Mouse (Mus musculus): Measurements from ENCODE around the gene Dkkl1. TPM values are rescaled to one million over a fixed set of nuclear protein-coding genes. Genes with fewer than 3 reads are reported as not detected.

Gene Dkkl1
- polyA plus RNA-seq, 1 experiment from 2014 or later: 0.91 TPM

DNA sequence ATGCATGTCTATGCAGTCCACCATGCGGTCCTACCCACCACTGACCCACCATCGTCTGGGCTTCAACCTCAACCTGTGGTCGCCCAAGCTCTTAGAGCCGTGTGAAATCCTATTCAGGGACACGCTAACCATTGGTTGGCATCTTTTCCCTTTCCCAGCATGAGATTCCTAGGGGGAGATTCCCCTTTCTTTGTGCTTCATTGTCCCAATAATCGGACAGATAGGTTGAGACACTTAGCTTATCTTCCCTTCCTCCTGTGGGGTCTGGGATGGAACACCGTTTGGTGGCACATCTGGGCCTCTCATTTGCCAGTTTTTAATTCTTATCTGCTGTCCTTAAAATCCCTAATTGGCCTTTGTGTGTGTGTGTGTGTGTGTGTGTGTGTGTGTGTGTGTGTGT is 28.2 kb upstream of the Dkkl1 start:
- Histone ChIP-seq H3K36me3 (ENCODE audit: control insufficient read depth, insufficient read depth, low read length) (no peaks in the 10 kb centered on the region), H3K27ac (ENCODE audit: low read depth, low read length) (no peak overlapping the region), H3K27me3 (replicated peaks; ENCODE audit: control insufficient read depth, insufficient read depth, low read length) (0 out of 2 replicates have a peak, but pooled peaks cover 12% of the 10 kb centered on the region), H3K4me3 (ENCODE audit: low read depth, low read length) (no peak overlapping the region), H3K9ac (ENCODE audit: low read length) (no peak overlapping the region), H3K9me3 (replicated peaks; ENCODE audit: control insufficient read depth, low read length) (no peaks in the 10 kb centered on the region), H3K4me1 (ENCODE audit: control insufficient read depth, insufficient read depth, low read length) (peaks cover 9% of the 10 kb centered on the region), H3K4me2 (ENCODE audit: low read length) (no peak overlapping the region)
- DNase-seq (ENCODE audit: low spot score): no peak
- 64% methylated on average over 7 of the region's 7 CpGs for WGBS
- no peak for ATAC-seq

DNA sequence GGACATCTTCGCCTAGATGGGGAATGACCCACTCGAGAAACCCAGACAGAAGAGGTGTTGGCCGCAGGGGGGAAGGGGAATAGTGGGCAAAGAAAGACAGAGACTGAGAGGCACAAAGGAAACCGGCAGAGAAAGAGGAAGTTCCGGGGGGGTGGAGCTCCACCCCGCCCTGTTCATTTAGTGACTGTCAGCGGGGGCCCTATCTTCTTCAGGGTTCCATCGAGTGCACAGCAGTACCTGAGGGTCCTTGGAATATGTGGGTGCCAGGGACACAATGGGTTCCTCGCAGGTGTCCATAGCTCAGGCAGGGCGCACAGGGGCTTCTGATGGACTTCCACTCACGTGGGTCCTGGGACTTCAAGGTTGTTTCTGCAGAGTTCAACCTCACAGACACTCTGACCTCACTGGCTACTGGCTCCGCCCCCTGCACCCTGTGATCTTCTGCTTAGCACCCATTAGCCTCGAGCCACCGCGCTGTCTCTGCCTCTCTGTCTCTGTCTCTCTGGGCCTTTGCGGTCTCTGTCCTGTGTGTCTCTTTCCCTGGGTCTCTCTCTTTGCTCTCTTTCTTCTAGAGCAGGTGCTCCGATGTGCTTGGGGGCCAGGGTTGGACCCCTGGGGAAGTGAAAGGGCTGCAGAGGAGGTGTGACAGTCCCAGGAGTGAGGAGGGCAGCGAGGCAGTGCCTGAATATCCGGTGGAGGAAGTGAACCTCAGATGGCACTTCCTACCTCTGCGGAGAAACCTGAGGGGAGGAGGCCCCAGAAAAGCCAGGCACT is 27.0 kb upstream of the Dkkl1 start, which contains the start of gene Cd37:
TSS of gene Cd37 (minus strand) at position 393 of the 774 bp plus-strand sequence.
- no peak within 1 kb of the TSS for H3K4me3 ChIP-seq (ENCODE audit: low read depth, low read length)
- H3K36me3 ChIP-seq (ENCODE audit: control insufficient read depth, insufficient read depth, low read length): peaks cover 3% of the 10 kb centered on the region; the same call in 1 of the 2 replicates
- DNase-seq (ENCODE audit: low spot score): no peak
- H3K27ac ChIP-seq (ENCODE audit: low read depth, low read length): no peak within 1 kb of the TSS
- WGBS: 42% methylated on average over 20 of the region's 20 CpGs
- no peak within 1 kb of the TSS for H3K9ac ChIP-seq (ENCODE audit: low read length)
- no peak for ATAC-seq
- H3K4me1 ChIP-seq (ENCODE audit: control insufficient read depth, insufficient read depth, low read length): peaks cover 20% of the 10 kb centered on the region
- H3K27me3 ChIP-seq (replicated peaks; ENCODE audit: control insufficient read depth, insufficient read depth, low read length): 0 out of 2 replicates have a peak, but pooled peaks cover 12% of the 10 kb centered on the region
- H3K9me3 ChIP-seq (replicated peaks; ENCODE audit: control insufficient read depth, low read length): no peaks in the 10 kb centered on the region
- no peak within 1 kb of the TSS for H3K4me2 ChIP-seq (ENCODE audit: low read length)

DNA sequence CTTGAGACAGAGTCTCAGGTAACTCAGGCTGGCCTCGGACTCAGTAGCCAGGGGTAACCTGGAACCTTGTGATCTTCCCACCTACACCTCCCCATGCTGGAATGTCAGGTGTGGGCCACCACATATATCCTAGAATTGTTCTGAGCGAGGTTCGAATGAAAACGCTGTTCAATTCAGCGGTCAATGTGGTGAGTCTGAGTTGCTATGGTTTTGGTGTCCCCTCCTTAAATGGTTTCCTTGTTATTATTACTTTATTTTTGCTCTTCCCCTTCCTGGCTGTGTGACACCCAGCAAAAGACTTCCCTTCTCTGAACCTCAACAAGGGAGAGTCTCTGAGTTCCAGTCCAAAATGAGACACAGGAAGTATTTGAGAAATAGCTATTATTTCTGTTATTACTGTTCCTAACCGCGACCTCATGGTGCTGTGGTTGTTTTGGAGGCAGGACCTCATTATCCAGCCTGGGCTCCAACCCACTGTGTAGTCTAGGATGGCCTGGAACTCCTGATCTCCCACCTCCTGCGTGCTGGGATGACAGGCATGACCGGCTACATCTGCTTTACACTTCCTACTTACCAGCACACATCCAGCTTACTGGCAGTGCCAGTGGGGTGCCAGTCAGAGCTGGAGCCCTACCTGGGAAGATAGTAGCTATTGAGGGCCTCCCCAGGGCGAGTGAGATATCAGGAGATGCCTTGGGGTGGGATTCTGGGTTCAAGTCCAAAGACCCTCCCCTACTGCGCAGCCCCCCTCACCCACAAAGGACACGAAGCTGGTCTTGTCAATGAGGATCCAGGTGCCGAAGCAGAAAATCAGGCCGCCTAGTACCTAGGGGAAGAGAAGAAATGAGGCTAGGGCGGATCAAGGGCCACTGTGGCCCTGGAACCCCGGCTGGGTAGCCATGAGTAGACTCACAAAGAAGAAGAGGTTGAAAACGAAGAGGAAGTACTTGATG is 26.1 kb upstream of the Dkkl1 start:
- Histone ChIP-seq H3K9me3 (replicated peaks; ENCODE audit: control insufficient read depth, low read length) (no peaks in the 10 kb centered on the region), H3K4me2 (ENCODE audit: low read length) (no peak overlapping the region), H3K4me3 (ENCODE audit: low read depth, low read length) (no peak overlapping the region), H3K27ac (ENCODE audit: low read depth, low read length) (no peak overlapping the region), H3K27me3 (replicated peaks; ENCODE audit: control insufficient read depth, insufficient read depth, low read length) (0 out of 2 replicates have a peak, but pooled peaks cover 12% of the 10 kb centered on the region), H3K4me1 (ENCODE audit: control insufficient read depth, insufficient read depth, low read length) (peaks cover 22% of the 10 kb centered on the region), H3K36me3 (ENCODE audit: control insufficient read depth, insufficient read depth, low read length) (peaks cover 5% of the 10 kb centered on the region), H3K9ac (ENCODE audit: low read length) (no peak overlapping the region)
- ATAC-seq (no peak), DNase-seq (ENCODE audit: low spot score) (no peak)
- WGBS: 75% methylated on average over 17 of the region's 17 CpGs

DNA sequence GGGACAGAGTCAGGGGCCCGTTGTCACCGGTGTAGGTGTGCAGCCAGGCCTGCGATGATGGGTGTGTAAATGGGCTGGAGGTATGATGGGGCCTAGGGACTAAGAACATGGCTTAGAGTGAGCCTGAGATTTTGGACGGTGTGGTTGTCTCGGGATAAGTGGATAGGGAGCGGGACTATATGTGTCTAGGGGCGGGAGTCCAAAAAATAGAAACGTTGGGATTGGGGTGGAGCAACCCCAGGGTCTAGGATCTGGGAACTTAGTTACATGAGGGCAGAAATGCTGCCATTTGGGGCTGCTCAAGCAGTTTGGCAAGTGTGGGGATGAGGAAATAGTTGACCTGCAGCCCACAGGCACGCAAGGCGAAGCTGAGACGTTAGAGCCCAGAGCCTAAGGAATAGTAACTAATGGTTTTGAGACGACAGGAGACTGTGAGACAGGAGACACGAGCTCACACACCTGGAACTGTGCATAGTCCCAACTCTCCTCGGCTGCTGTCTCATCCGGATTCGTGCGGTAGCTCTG is 23.8 kb upstream of the Dkkl1 start:
- H3K4me3 ChIP-seq (ENCODE audit: low read depth, low read length): 0 out of 2 replicates have a peak overlapping the region, but pooled peaks have one; percentile 8
- no peak for ATAC-seq
- WGBS: 30% methylated on average over 17 of the region's 17 CpGs

DNA sequence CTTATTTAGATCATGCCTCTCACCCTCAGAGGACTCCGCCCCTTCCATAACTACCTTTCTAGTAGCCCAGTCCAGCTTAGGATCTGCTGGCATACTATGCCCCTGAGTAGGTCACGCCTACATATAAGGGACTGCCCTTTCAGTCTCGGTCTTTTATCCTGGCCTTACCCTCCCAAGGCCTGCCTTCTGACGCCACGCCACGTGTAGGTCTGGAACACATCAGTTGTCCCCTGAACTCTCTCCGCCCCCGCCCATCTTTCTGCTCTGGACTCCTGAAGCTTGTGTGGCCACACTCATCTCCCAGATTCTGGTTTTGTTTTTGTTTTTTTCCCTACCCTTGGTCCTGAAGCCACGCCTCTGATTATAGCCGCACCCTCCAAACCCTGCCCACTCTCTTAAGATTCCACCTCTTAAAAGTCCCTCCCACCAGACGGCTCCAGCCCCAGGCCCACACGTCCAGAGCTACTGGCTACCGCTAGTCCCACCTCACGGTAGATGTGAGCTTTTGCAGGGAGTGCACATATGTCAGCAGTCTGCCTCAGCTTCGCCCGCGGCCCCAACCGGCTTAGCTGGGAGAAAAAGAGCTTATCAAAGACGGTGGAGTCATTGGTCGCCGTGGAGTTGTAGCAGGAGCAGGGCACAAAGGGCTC is 23.1 kb upstream of the Dkkl1 start:
- peak overlapping the region; percentile 15; the same call in 1 of the 2 replicates for H3K27ac ChIP-seq (ENCODE audit: low read depth, low read length)
- H3K4me3 ChIP-seq (ENCODE audit: low read depth, low read length): peak overlapping the region; percentile 8; the same call in 1 of the 2 replicates
- H3K27me3 ChIP-seq (replicated peaks; ENCODE audit: control insufficient read depth, insufficient read depth, low read length): 0 out of 2 replicates have a peak, but pooled peaks cover 12% of the 10 kb centered on the region
- DNase-seq (ENCODE audit: low spot score): peak; percentile 73
- peak overlapping the region; percentile 31 for H3K4me2 ChIP-seq (ENCODE audit: low read length)
- H3K9me3 ChIP-seq (replicated peaks; ENCODE audit: control insufficient read depth, low read length): no peaks in the 10 kb centered on the region
- peaks cover 27% of the 10 kb centered on the region for H3K36me3 ChIP-seq (ENCODE audit: control insufficient read depth, insufficient read depth, low read length)
- peak; percentile 78 for ATAC-seq
- H3K9ac ChIP-seq (ENCODE audit: low read length): 0 out of 2 replicates have a peak overlapping the region, but pooled peaks have one; percentile 36
- 5% methylated on average over 21 of the region's 21 CpGs for WGBS
- H3K4me1 ChIP-seq (ENCODE audit: control insufficient read depth, insufficient read depth, low read length): peaks cover 16% of the 10 kb centered on the region

More for the DNA sequence above, 23.8 kb upstream of the Dkkl1 start:
- H3K9ac ChIP-seq (ENCODE audit: low read length): 0 out of 2 replicates have a peak overlapping the region, but pooled peaks have one; percentile 36
- DNase-seq (ENCODE audit: low spot score): no peak
- peaks cover 27% of the 10 kb centered on the region for H3K36me3 ChIP-seq (ENCODE audit: control insufficient read depth, insufficient read depth, low read length)
- H3K27ac ChIP-seq (ENCODE audit: low read depth, low read length): 0 out of 2 replicates have a peak overlapping the region, but pooled peaks have one; percentile 15
- 0 out of 2 replicates have a peak, but pooled peaks cover 12% of the 10 kb centered on the region for H3K27me3 ChIP-seq (replicated peaks; ENCODE audit: control insufficient read depth, insufficient read depth, low read length)
- H3K4me2 ChIP-seq (ENCODE audit: low read length): peak overlapping the region; percentile 31
- H3K9me3 ChIP-seq (replicated peaks; ENCODE audit: control insufficient read depth, low read length): no peaks in the 10 kb centered on the region
- H3K4me1 ChIP-seq (ENCODE audit: control insufficient read depth, insufficient read depth, low read length): peaks cover 17% of the 10 kb centered on the region

DNA sequence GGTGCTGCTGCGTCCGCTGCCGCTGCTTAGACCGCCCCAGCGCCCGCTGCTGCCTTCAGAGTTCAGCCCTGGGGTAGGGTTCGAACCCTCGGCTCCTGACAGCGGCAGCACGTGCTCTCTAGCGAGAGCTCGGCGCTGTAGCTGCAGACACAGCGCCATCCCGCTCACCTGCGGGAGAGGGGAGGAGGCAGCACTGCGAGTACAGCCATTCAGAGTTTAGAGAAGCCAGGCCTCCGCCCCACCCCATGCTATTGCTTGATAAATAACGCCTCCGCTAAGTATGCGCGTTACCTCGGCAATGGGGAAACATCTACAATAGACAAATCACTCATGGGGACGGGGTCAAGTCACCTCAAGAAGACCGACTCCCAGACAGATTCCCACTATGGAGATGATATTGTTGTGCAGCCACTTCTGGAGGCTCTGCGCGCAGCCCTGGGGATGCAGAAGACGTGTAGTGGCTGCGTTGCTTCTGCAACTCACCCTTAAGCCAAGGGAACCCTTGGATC is 22.4 kb upstream of the Dkkl1 start:
- Histone ChIP-seq H3K27me3 (replicated peaks; ENCODE audit: control insufficient read depth, insufficient read depth, low read length) (0 out of 2 replicates have a peak, but pooled peaks cover 12% of the 10 kb centered on the region), H3K9me3 (replicated peaks; ENCODE audit: control insufficient read depth, low read length) (no peaks in the 10 kb centered on the region), H3K4me2 (ENCODE audit: low read length) (peak overlapping the region; percentile 31), H3K4me1 (ENCODE audit: control insufficient read depth, insufficient read depth, low read length) (peaks cover 16% of the 10 kb centered on the region), H3K4me3 (ENCODE audit: low read depth, low read length) (0 out of 2 replicates have a peak overlapping the region, but pooled peaks have one; percentile 8), H3K27ac (ENCODE audit: low read depth, low read length) (peak overlapping the region; percentile 74; the same call in 1 of the 2 replicates), H3K9ac (ENCODE audit: low read length) (peak overlapping the region; percentile 53; the same call in 1 of the 2 replicates), H3K36me3 (ENCODE audit: control insufficient read depth, insufficient read depth, low read length) (peaks cover 33% of the 10 kb centered on the region)
- 8% methylated on average over 29 of the region's 29 CpGs for WGBS
- peak; percentile 24 for ATAC-seq
- peak; percentile 41 for DNase-seq (ENCODE audit: low spot score)

DNA sequence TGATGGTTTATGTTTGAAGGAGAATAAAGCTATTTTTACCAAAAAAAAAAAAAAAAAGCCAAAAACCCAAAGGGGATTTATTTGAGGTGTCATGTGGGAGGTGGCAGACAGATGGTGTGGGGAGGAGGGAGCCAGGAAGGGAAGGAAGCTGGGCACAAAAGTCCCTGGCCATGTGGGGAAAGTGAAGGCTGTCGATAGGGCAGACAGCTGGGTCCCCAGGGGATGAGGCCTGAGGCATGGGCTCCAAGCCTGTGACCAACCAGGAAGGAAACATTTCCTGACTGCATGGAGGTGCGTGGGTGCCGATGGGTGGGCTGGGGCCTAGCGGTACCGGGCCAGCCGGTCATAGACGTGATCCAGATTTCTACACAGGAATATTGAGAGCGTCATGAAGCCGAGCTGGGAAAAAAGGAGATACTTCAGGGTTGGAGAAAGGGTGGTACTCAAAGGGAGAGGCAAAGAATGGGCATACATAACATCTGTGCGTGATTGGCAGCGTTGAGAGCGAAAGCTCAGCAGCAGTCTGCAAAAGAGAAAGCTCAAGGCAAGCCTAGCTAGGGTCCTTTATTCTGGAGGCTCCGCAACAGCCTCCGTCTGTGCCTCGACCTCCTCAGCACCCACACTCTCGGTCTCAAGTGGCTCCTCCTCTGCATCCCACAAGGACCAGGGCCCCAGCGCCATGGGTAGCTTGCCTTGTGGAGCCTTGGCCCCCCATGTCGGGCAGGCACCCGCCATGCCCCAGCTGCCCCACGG is 21.8 kb upstream of the Dkkl1 start:
- H3K4me1 ChIP-seq (ENCODE audit: control insufficient read depth, insufficient read depth, low read length): peaks cover 16% of the 10 kb centered on the region
- no peaks in the 10 kb centered on the region for H3K9me3 ChIP-seq (replicated peaks; ENCODE audit: control insufficient read depth, low read length)
- peak overlapping the region; percentile 31 for H3K4me2 ChIP-seq (ENCODE audit: low read length)
- H3K9ac ChIP-seq (ENCODE audit: low read length): peak overlapping the region; percentile 53; the same call in 1 of the 2 replicates
- DNase-seq (ENCODE audit: low spot score) (peak; percentile 67), ATAC-seq (peak; percentile 40)
- peak overlapping the region; percentile 74; the same call in 1 of the 2 replicates for H3K27ac ChIP-seq (ENCODE audit: low read depth, low read length)
- no peak overlapping the region for H3K4me3 ChIP-seq (ENCODE audit: low read depth, low read length)
- 18% methylated on average over 20 of the region's 20 CpGs for WGBS
- peaks cover 39% of the 10 kb centered on the region for H3K36me3 ChIP-seq (ENCODE audit: control insufficient read depth, insufficient read depth, low read length)
- 0 out of 2 replicates have a peak, but pooled peaks cover 8% of the 10 kb centered on the region for H3K27me3 ChIP-seq (replicated peaks; ENCODE audit: control insufficient read depth, insufficient read depth, low read length)

Data from forebrain, embryonic 14.5 days (tissue).